Mouse (Mus musculus): ENCODE measurements at regions not wholly inside any gene's neighbourhood (a gene's known extent, or its start where the extent isn't known, plus 50 kb on each side); places are given as distances from the start of the nearest gene placed in this dataset.

- H3K9ac ChIP-seq (ENCODE audit: low read depth, low read length) = no peak overlapping the region
- H3K9me3 ChIP-seq (ENCODE audit: control insufficient read depth, low read length) = no peaks in the 10 kb centered on the region; the same call in 1 of the 2 replicates
- DNase-seq (ENCODE audit: low spot score) = no peak
- H3K27ac ChIP-seq (ENCODE audit: low read depth, low read length) = no peak overlapping the region
- H3K4me2 ChIP-seq = no peak overlapping the region
- no peaks in the 10 kb centered on the region; the same call in 1 of the 2 replicates for H3K27me3 ChIP-seq (replicated peaks; ENCODE audit: control insufficient read depth, insufficient read depth, low read length)
- no peak for ATAC-seq (replicated peaks; ENCODE audit: low FRiP score)
- H3K36me3 ChIP-seq (ENCODE audit: control insufficient read depth, insufficient read depth, low read length) = no peaks in the 10 kb centered on the region
- WGBS = 75% methylated on average over 20 of the region's 20 CpGs
- no peak overlapping the region for H3K4me3 ChIP-seq (ENCODE audit: low read depth, low read length)
- no peaks in the 10 kb centered on the region for H3K4me1 ChIP-seq (replicated peaks; ENCODE audit: control insufficient read depth, insufficient read depth, low read length)
These were observed 143.0 kb upstream of the Kcng1 start for GRCm38 (mm10) chr2:168424277-168425099.

- no peak overlapping the region for H3K27ac ChIP-seq (ENCODE audit: low read depth, low read length)
- no peaks in the 10 kb centered on the region for H3K4me1 ChIP-seq (replicated peaks; ENCODE audit: control insufficient read depth, insufficient read depth, low read length)
- H3K36me3 ChIP-seq (ENCODE audit: control insufficient read depth, insufficient read depth, low read length) = no peaks in the 10 kb centered on the region
- H3K9me3 ChIP-seq (ENCODE audit: control insufficient read depth, low read length) = no peaks in the 10 kb centered on the region; the same call in 1 of the 2 replicates
- no peak overlapping the region for H3K4me2 ChIP-seq
- DNase-seq (ENCODE audit: low spot score) (no peak), ATAC-seq (replicated peaks; ENCODE audit: low FRiP score) (no peak)
- 59% methylated on average over 6 of the region's 6 CpGs for WGBS
- H3K27me3 ChIP-seq (replicated peaks; ENCODE audit: control insufficient read depth, insufficient read depth, low read length) = no peaks in the 10 kb centered on the region; the same call in 1 of the 2 replicates
- H3K4me3 ChIP-seq (ENCODE audit: low read depth, low read length) = no peak overlapping the region
- H3K9ac ChIP-seq (ENCODE audit: low read depth, low read length) = no peak overlapping the region
These were observed 142.0 kb upstream of the Kcng1 start for GRCm38 (mm10) chr2:168423551-168423950.

- no peaks in the 10 kb centered on the region; the same call in 1 of the 2 replicates for H3K27me3 ChIP-seq (replicated peaks; ENCODE audit: control insufficient read depth, insufficient read depth, low read length)
- peak; percentile 40 for DNase-seq (ENCODE audit: low spot score)
- 24% methylated on average over 17 of the region's 17 CpGs for WGBS
These were observed 133.6 kb upstream of the Kcng1 start for GRCm38 (mm10) chr2:168415140-168415539.

GRCm38 (mm10) chr2:168414110-168414872, 132.8 kb upstream of the Kcng1 start:
- DNase-seq (ENCODE audit: low spot score) = no peak
- H3K27me3 ChIP-seq (replicated peaks; ENCODE audit: control insufficient read depth, insufficient read depth, low read length) = no peaks in the 10 kb centered on the region; the same call in 1 of the 2 replicates
- no peak overlapping the region for H3K9ac ChIP-seq (ENCODE audit: low read depth, low read length)
- no peaks in the 10 kb centered on the region for H3K4me1 ChIP-seq (replicated peaks; ENCODE audit: control insufficient read depth, insufficient read depth, low read length)
- H3K27ac ChIP-seq (ENCODE audit: low read depth, low read length) = no peak overlapping the region
- no peak overlapping the region for H3K4me3 ChIP-seq (ENCODE audit: low read depth, low read length)
- H3K9me3 ChIP-seq (ENCODE audit: control insufficient read depth, low read length) = no peaks in the 10 kb centered on the region
- 72% methylated on average over 18 of the region's 18 CpGs for WGBS
- no peak overlapping the region for H3K4me2 ChIP-seq
- ATAC-seq (replicated peaks; ENCODE audit: low FRiP score) = no peak
- no peaks in the 10 kb centered on the region for H3K36me3 ChIP-seq (ENCODE audit: control insufficient read depth, insufficient read depth, low read length)

More at GRCm38 (mm10) chr2:168415140-168415539, 133.6 kb upstream of the Kcng1 start:
- Histone ChIP-seq H3K9ac (ENCODE audit: low read depth, low read length) (no peak overlapping the region), H3K27ac (ENCODE audit: low read depth, low read length) (no peak overlapping the region), H3K4me2 (no peak overlapping the region), H3K9me3 (ENCODE audit: control insufficient read depth, low read length) (no peaks in the 10 kb centered on the region), H3K36me3 (ENCODE audit: control insufficient read depth, insufficient read depth, low read length) (no peaks in the 10 kb centered on the region), H3K4me1 (replicated peaks; ENCODE audit: control insufficient read depth, insufficient read depth, low read length) (no peaks in the 10 kb centered on the region), H3K4me3 (ENCODE audit: low read depth, low read length) (no peak overlapping the region)
- no peak for ATAC-seq (replicated peaks; ENCODE audit: low FRiP score)

GRCm38 (mm10) chr2:168412853-168413252, 131.3 kb upstream of the Kcng1 start:
- H3K4me2 ChIP-seq = no peak overlapping the region
- no peak overlapping the region for H3K4me3 ChIP-seq (ENCODE audit: low read depth, low read length)
- no peaks in the 10 kb centered on the region for H3K4me1 ChIP-seq (replicated peaks; ENCODE audit: control insufficient read depth, insufficient read depth, low read length)
- ATAC-seq (replicated peaks; ENCODE audit: low FRiP score) = no peak
- no peak for DNase-seq (ENCODE audit: low spot score)
- no peaks in the 10 kb centered on the region; the same call in 1 of the 2 replicates for H3K27me3 ChIP-seq (replicated peaks; ENCODE audit: control insufficient read depth, insufficient read depth, low read length)
- 40% methylated on average over 6 of the region's 6 CpGs for WGBS
- H3K27ac ChIP-seq (ENCODE audit: low read depth, low read length) = no peak overlapping the region
- no peaks in the 10 kb centered on the region for H3K36me3 ChIP-seq (ENCODE audit: control insufficient read depth, insufficient read depth, low read length)
- H3K9me3 ChIP-seq (ENCODE audit: control insufficient read depth, low read length) = no peaks in the 10 kb centered on the region
- no peak overlapping the region for H3K9ac ChIP-seq (ENCODE audit: low read depth, low read length)

- no peaks in the 10 kb centered on the region for H3K27me3 ChIP-seq (replicated peaks; ENCODE audit: control insufficient read depth, insufficient read depth, low read length)
- H3K9ac ChIP-seq (ENCODE audit: low read depth, low read length) = no peak overlapping the region
- ATAC-seq (replicated peaks; ENCODE audit: low FRiP score) = no peak
- no peak overlapping the region for H3K4me3 ChIP-seq (ENCODE audit: low read depth, low read length)
- H3K4me1 ChIP-seq (replicated peaks; ENCODE audit: control insufficient read depth, insufficient read depth, low read length) = no peaks in the 10 kb centered on the region
- no peaks in the 10 kb centered on the region for H3K9me3 ChIP-seq (ENCODE audit: control insufficient read depth, low read length)
- H3K4me2 ChIP-seq = no peak overlapping the region
- H3K36me3 ChIP-seq (ENCODE audit: control insufficient read depth, insufficient read depth, low read length) = no peaks in the 10 kb centered on the region
- WGBS = 71% methylated on average over 16 of the region's 16 CpGs
- no peak for DNase-seq (ENCODE audit: low spot score)
- H3K27ac ChIP-seq (ENCODE audit: low read depth, low read length) = no peak overlapping the region
These were observed 121.4 kb upstream of the Kcng1 start for GRCm38 (mm10) chr2:168402782-168403513.

- no peak overlapping the region for H3K27ac ChIP-seq (ENCODE audit: low read depth, low read length)
- no peak overlapping the region for H3K4me3 ChIP-seq (ENCODE audit: low read depth, low read length)
- no peak overlapping the region for H3K9ac ChIP-seq (ENCODE audit: low read depth, low read length)
- no peaks in the 10 kb centered on the region for H3K36me3 ChIP-seq (ENCODE audit: control insufficient read depth, insufficient read depth, low read length)
- ATAC-seq (replicated peaks; ENCODE audit: low FRiP score) = no peak
- H3K4me2 ChIP-seq = no peak overlapping the region
- 83% methylated on average over 14 of the region's 14 CpGs for WGBS
- H3K27me3 ChIP-seq (replicated peaks; ENCODE audit: control insufficient read depth, insufficient read depth, low read length) = no peaks in the 10 kb centered on the region; the same call in 1 of the 2 replicates
- H3K9me3 ChIP-seq (ENCODE audit: control insufficient read depth, low read length) = no peaks in the 10 kb centered on the region
- no peaks in the 10 kb centered on the region for H3K4me1 ChIP-seq (replicated peaks; ENCODE audit: control insufficient read depth, insufficient read depth, low read length)
- DNase-seq (ENCODE audit: low spot score) = no peak
These were observed 117.7 kb upstream of the Kcng1 start for GRCm38 (mm10) chr2:168399088-168399709.

- ATAC-seq (replicated peaks; ENCODE audit: low FRiP score) (no peak), DNase-seq (ENCODE audit: low spot score) (no peak)
- no peaks in the 10 kb centered on the region; the same call in 1 of the 2 replicates for H3K27me3 ChIP-seq (replicated peaks; ENCODE audit: control insufficient read depth, insufficient read depth, low read length)
- H3K4me2 ChIP-seq = no peak overlapping the region
- H3K36me3 ChIP-seq (ENCODE audit: control insufficient read depth, insufficient read depth, low read length) = no peaks in the 10 kb centered on the region
- no peaks in the 10 kb centered on the region for H3K9me3 ChIP-seq (ENCODE audit: control insufficient read depth, low read length)
- H3K4me1 ChIP-seq (replicated peaks; ENCODE audit: control insufficient read depth, insufficient read depth, low read length) = no peaks in the 10 kb centered on the region
- H3K4me3 ChIP-seq (ENCODE audit: low read depth, low read length) = no peak overlapping the region
- no peak overlapping the region for H3K27ac ChIP-seq (ENCODE audit: low read depth, low read length)
- no peak overlapping the region for H3K9ac ChIP-seq (ENCODE audit: low read depth, low read length)
- WGBS = 49% methylated on average over 3 of the region's 3 CpGs
These were observed 114.8 kb upstream of the Kcng1 start for GRCm38 (mm10) chr2:168396316-168396715.

Measured in liver, embryonic 11.5 days (tissue).